Mouse (Mus musculus): ENCODE results near the gene Anks6. TPM values are rescaled to one million over a fixed set of nuclear protein-coding genes. Genes with fewer than 3 reads are reported as not detected.
A peak's percentile ranks its signal among the peaks of the same experiment; 100 is the strongest.
"Not testable (repeated sequence)": the region's sequence is repeated elsewhere in the genome, so short reads cannot be mapped to it uniquely, and the experiment has no call there.

Gene Anks6
- polyA plus RNA-seq, 1 experiment from 2014 or later: 2.9 TPM

DNA sequence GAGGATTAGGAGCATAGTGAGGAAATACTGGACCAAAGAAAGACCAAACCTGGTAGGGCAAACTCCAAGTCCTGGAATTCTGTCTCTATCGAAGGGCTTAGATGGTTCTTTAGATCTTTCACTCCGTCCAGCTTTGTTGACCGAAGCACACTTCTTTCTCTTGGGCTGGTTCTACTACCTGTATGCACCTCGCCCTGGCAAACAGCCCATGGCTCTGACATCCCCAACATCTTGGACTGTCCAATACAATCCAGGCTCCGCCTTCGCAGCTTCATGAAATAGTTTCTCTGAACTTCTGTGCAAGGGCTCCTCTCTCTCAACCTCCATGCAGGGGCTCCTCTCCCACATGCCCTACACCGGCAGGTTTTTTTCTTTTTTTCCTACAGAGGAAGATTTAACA, 26.6 kb upstream of the Anks6 start:
- ATAC-seq (replicated peaks; ENCODE audit: insufficient number of reproducible peaks, low FRiP score, low TSS enrichment, low read depth): no peak

DNA sequence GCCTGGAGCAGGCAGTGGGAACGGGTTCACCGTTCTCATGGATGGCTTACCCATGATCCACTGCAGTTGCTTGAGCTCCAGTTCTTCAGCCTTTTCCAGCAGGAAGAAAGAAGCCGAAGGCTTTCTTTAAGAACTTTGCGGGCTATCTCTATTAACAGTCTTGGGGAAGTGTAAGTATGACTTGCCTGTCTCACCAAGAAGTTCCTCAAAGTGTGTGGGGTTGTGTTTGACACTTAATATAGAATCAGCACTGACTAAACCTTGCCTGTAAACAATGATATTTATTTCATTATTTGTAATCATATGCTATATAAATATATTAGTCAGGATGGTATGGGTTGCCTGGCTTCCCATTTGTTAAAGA, 23.4 kb upstream of the Anks6 start:
- Histone ChIP-seq H3K9me3 (replicated peaks; ENCODE audit: control insufficient read depth, low read length) (no peaks in the 10 kb centered on the region), H3K9ac (replicated peaks; ENCODE audit: low read length) (no peak overlapping the region), H3K4me3 (ENCODE audit: low read depth, low read length) (no peak overlapping the region), H3K27ac (replicated peaks; ENCODE audit: low read depth, low read length) (no peak overlapping the region), H3K4me2 (ENCODE audit: low read depth, low read length) (no peak overlapping the region), H3K27me3 (ENCODE audit: control insufficient read depth, insufficient read depth, low read length) (no peaks in the 10 kb centered on the region), H3K4me1 (ENCODE audit: control insufficient read depth, insufficient read depth, low read length) (no peaks in the 10 kb centered on the region), H3K36me3 (replicated peaks; ENCODE audit: control insufficient read depth, insufficient read depth, low read depth, low read length) (no peaks in the 10 kb centered on the region)
- ATAC-seq (replicated peaks; ENCODE audit: insufficient number of reproducible peaks, low FRiP score, low TSS enrichment, low read depth) (no peak), DNase-seq (ENCODE audit: low spot score) (no peak)
- 93% methylated on average over 4 of the region's 4 CpGs for WGBS

More for the DNA sequence above, 26.6 kb upstream of the Anks6 start:
- 89% methylated on average over 7 of the region's 7 CpGs for WGBS
- Histone ChIP-seq H3K4me2 (ENCODE audit: low read depth, low read length) (no peak overlapping the region), H3K9ac (replicated peaks; ENCODE audit: low read length) (no peak overlapping the region), H3K27me3 (ENCODE audit: control insufficient read depth, insufficient read depth, low read length) (no peaks in the 10 kb centered on the region), H3K36me3 (replicated peaks; ENCODE audit: control insufficient read depth, insufficient read depth, low read depth, low read length) (no peaks in the 10 kb centered on the region), H3K4me3 (ENCODE audit: low read depth, low read length) (no peak overlapping the region), H3K9me3 (replicated peaks; ENCODE audit: control insufficient read depth, low read length) (no peaks in the 10 kb centered on the region), H3K4me1 (ENCODE audit: control insufficient read depth, insufficient read depth, low read length) (no peaks in the 10 kb centered on the region), H3K27ac (replicated peaks; ENCODE audit: low read depth, low read length) (no peak overlapping the region)
- DNase-seq (ENCODE audit: low spot score): no peak

DNA sequence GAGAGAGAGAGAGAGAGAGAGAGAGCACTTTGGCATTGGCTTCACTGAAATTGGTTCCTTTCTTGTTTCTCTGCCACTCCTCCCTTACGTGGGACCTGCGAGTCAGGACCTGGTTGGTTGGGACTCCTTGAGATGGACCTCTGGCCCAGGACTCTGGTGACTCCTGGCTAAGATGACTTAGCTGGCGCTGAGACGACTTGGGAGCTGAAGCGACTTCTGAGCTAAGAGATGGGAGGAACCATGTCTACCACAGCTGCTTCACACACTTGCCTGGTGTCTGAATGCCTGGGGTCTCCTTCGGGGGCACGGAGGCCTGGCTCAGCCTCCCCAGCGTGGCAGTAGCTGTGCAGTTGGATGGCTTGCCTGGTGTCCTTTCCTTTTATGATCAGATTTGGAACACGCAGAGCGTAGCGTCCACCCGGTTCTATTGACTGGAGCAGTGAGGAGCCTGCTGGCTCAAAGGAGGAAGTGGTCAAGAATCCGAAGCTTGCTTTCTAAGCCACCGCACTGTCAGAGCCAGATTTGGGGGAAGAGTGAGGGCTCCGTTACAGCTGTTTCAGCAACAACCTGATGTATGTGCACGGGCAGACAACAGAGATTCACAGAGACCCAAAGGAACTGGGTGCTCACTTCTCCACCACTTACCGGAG, 22.9 kb upstream of the Anks6 start:
- no peak overlapping the region for H3K4me2 ChIP-seq (ENCODE audit: low read depth, low read length)
- H3K9me3 ChIP-seq (replicated peaks; ENCODE audit: control insufficient read depth, low read length): no peaks in the 10 kb centered on the region
- DNase-seq (ENCODE audit: low spot score) (no peak), ATAC-seq (replicated peaks; ENCODE audit: insufficient number of reproducible peaks, low FRiP score, low TSS enrichment, low read depth) (no peak)
- H3K9ac ChIP-seq (replicated peaks; ENCODE audit: low read length): no peak overlapping the region
- 90% methylated on average over 17 of the region's 17 CpGs for WGBS
- H3K27ac ChIP-seq (replicated peaks; ENCODE audit: low read depth, low read length): no peak overlapping the region
- H3K27me3 ChIP-seq (ENCODE audit: control insufficient read depth, insufficient read depth, low read length): no peaks in the 10 kb centered on the region
- H3K4me3 ChIP-seq (ENCODE audit: low read depth, low read length): no peak overlapping the region
- H3K4me1 ChIP-seq (ENCODE audit: control insufficient read depth, insufficient read depth, low read length): no peaks in the 10 kb centered on the region
- H3K36me3 ChIP-seq (replicated peaks; ENCODE audit: control insufficient read depth, insufficient read depth, low read depth, low read length): no peaks in the 10 kb centered on the region

DNA sequence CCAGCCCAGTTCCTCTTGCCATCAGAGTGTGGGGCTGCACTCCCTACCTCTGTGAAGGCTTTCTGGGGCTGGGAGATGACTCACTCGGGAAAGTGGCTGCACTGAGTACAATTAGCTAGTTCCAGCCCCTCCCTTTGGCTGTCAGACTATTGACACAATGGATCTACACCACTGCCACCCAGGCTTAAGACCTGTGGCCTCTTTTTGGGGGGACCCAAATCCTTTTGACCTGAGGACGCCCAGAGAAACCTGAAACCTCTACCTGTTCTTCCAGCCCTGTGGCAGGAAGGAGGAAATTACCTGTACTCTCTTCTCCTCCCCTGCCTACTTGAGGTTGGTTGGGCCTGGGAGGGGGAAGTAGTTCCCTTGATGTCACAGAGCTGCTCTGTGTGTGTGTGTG, 17.8 kb upstream of the Anks6 start:
- Histone ChIP-seq H3K27ac (replicated peaks; ENCODE audit: low read depth, low read length) (no peak overlapping the region), H3K4me1 (ENCODE audit: control insufficient read depth, insufficient read depth, low read length) (no peaks in the 10 kb centered on the region), H3K9ac (replicated peaks; ENCODE audit: low read length) (no peak overlapping the region), H3K36me3 (replicated peaks; ENCODE audit: control insufficient read depth, insufficient read depth, low read depth, low read length) (no peaks in the 10 kb centered on the region), H3K4me3 (ENCODE audit: low read depth, low read length) (no peak overlapping the region), H3K27me3 (ENCODE audit: control insufficient read depth, insufficient read depth, low read length) (no peaks in the 10 kb centered on the region), H3K4me2 (ENCODE audit: low read depth, low read length) (no peak overlapping the region), H3K9me3 (replicated peaks; ENCODE audit: control insufficient read depth, low read length) (no peaks in the 10 kb centered on the region)
- 42% methylated on average over 2 of the region's 2 CpGs for WGBS
- no peak for ATAC-seq (replicated peaks; ENCODE audit: insufficient number of reproducible peaks, low FRiP score, low TSS enrichment, low read depth)
- no peak for DNase-seq (ENCODE audit: low spot score)

DNA sequence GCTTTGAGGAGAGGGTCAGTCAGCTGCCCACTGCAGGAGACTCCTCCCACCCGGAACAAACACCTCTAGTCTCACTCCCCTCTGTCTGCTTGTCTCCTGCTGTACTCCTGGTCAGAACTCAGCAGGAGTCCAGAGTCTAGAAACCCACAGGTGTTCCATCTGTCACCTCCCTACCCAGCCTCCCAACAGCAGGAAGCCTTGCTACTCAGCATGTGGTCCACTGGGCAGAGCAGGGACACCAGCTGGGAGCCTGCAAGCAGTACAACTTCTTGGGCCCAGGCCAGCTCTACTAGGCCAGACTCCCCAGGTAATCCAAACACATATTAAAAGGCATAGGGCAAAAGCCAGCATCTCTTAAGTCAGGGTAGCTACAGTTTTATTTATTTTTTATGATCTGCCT, 3.7 kb upstream of the Anks6 start:
- DNase-seq (ENCODE audit: low spot score) (no peak), ATAC-seq (replicated peaks; ENCODE audit: insufficient number of reproducible peaks, low FRiP score, low TSS enrichment, low read depth) (no peak)
- H3K27ac ChIP-seq (replicated peaks; ENCODE audit: low read depth, low read length): no peak overlapping the region
- no peak overlapping the region for H3K9ac ChIP-seq (replicated peaks; ENCODE audit: low read length)
- H3K4me1 ChIP-seq (ENCODE audit: control insufficient read depth, insufficient read depth, low read length): no peaks in the 10 kb centered on the region
- H3K36me3 ChIP-seq (replicated peaks; ENCODE audit: control insufficient read depth, insufficient read depth, low read depth, low read length): no peaks in the 10 kb centered on the region
- H3K9me3 ChIP-seq (replicated peaks; ENCODE audit: control insufficient read depth, low read length): no peaks in the 10 kb centered on the region
- H3K27me3 ChIP-seq (ENCODE audit: control insufficient read depth, insufficient read depth, low read length): no peaks in the 10 kb centered on the region
- no peak overlapping the region for H3K4me2 ChIP-seq (ENCODE audit: low read depth, low read length)
- H3K4me3 ChIP-seq (ENCODE audit: low read depth, low read length): no peak overlapping the region
- 0% methylated on average over 1 of the region's 1 CpGs for WGBS

DNA sequence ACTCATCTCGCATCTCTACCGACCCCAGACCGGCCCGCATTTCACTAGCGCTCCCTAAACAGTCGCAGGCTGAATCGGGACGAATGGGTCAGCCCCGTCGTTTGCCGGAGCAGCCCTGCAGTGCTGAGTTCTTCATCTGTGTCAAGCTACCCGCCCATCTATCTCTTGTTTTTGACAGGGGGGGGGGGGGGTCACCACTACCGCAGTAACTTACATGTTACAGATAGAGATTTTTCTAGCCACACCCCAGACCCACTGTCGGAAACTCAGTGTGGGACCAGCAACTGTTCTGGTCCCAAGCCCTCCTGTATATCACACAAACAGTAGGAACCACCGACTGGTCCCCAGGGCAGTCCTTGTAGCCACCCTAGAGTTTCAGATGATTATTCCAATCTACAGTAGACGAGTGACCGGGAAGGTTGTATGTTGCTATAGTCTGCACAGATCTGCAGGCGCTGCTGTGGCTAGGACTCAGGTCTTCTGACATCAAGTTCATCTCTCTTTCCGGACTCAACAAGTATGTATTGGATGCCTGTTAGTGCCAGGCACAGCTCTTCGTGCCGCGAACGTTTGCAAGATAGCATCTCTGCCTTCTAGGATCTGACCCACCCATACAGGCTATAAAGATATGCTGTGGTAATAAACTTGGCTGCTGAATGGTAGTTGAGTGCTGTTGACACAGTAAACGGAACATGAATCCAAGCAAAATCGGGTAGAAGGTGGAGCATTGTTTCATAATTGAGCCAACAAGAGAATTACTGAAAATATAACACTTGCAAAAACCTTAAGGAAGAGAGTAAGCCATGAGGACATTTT, 491 bp upstream of the Anks6 start:
- ATAC-seq (replicated peaks; ENCODE audit: insufficient number of reproducible peaks, low FRiP score, low TSS enrichment, low read depth) (0 out of 2 replicates have a peak, but pooled peaks have one; percentile 34), DNase-seq (ENCODE audit: low spot score) (no peak)
- Histone ChIP-seq H3K9ac (replicated peaks; ENCODE audit: low read length) (peak overlapping the region; percentile 81), H3K4me3 (ENCODE audit: low read depth, low read length) (peak overlapping the region; percentile 78), H3K27ac (replicated peaks; ENCODE audit: low read depth, low read length) (no peak overlapping the region), H3K4me1 (ENCODE audit: control insufficient read depth, insufficient read depth, low read length) (no peaks in the 10 kb centered on the region), H3K4me2 (ENCODE audit: low read depth, low read length) (peak overlapping the region; percentile 80), H3K27me3 (ENCODE audit: control insufficient read depth, insufficient read depth, low read length) (no peaks in the 10 kb centered on the region), H3K9me3 (replicated peaks; ENCODE audit: control insufficient read depth, low read length) (no peaks in the 10 kb centered on the region), H3K36me3 (replicated peaks; ENCODE audit: control insufficient read depth, insufficient read depth, low read depth, low read length) (no peaks in the 10 kb centered on the region)
- WGBS: 36% methylated on average over 25 of the region's 25 CpGs

DNA sequence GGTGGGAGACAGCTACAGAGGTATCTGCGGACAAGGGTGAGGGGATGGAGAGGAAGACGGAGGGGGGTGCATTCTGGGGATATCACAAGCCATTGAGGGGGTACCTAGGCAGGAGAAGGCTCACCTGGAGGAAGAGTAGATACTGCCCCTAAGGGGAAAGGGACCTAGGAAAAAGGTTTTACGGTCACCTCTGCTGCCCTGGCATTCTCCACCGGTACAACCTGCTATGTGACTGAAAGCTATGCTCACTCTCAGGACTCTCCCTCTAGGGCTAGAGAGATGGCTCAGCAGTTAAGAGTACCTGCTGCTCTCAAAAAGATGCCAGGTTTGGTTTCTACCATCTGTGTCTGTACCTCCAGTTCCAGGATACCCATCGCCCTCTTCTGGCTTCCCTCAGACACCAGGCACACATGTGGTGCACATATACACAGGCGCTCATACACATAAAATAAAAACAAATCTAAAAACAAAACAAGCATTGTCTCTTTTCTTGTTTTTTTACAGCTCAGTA, 1.6 kb downstream of the Anks6 start:
- Histone ChIP-seq H3K9ac (replicated peaks; ENCODE audit: low read length) (no peak overlapping the region), H3K4me2 (ENCODE audit: low read depth, low read length) (no peak overlapping the region), H3K36me3 (replicated peaks; ENCODE audit: control insufficient read depth, insufficient read depth, low read depth, low read length) (no peaks in the 10 kb centered on the region), H3K4me1 (ENCODE audit: control insufficient read depth, insufficient read depth, low read length) (no peaks in the 10 kb centered on the region), H3K4me3 (ENCODE audit: low read depth, low read length) (no peak overlapping the region), H3K27me3 (ENCODE audit: control insufficient read depth, insufficient read depth, low read length) (no peaks in the 10 kb centered on the region), H3K27ac (replicated peaks; ENCODE audit: low read depth, low read length) (no peak overlapping the region), H3K9me3 (replicated peaks; ENCODE audit: control insufficient read depth, low read length) (no peaks in the 10 kb centered on the region)
- ATAC-seq (replicated peaks; ENCODE audit: insufficient number of reproducible peaks, low FRiP score, low TSS enrichment, low read depth) (no peak), DNase-seq (ENCODE audit: low spot score) (no peak)
- 95% methylated on average over 6 of the region's 6 CpGs for WGBS

DNA sequence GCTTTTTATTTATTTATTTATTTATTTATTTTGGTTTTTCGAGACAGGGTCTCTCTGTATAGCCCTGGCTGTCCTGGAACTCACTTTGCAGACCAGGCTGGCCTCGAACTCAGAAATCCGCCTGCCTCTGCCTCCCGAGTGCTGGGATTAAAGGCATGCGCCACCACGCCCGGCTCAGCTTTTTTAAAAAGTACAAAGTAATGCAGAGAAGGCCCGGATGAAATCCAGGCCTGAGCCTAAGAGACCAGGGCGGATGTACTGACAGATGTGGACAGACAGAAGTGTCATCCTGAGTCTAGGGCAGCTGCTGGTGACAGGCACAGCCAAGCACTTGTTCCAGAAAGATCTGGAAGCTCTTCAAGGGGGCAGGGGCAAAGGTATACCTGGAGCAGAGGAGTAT, 2.1 kb downstream of the Anks6 start:
- not testable (repeated sequence) for H3K27ac ChIP-seq (replicated peaks; ENCODE audit: low read depth, low read length); H3K9me3 ChIP-seq (replicated peaks; ENCODE audit: control insufficient read depth, low read length); H3K9ac ChIP-seq (replicated peaks; ENCODE audit: low read length); H3K27me3 ChIP-seq (ENCODE audit: control insufficient read depth, insufficient read depth, low read length); ATAC-seq (replicated peaks; ENCODE audit: insufficient number of reproducible peaks, low FRiP score, low TSS enrichment, low read depth); DNase-seq (ENCODE audit: low spot score); H3K4me3 ChIP-seq (ENCODE audit: low read depth, low read length); H3K4me1 ChIP-seq (ENCODE audit: control insufficient read depth, insufficient read depth, low read length); H3K36me3 ChIP-seq (replicated peaks; ENCODE audit: control insufficient read depth, insufficient read depth, low read depth, low read length); H3K4me2 ChIP-seq (ENCODE audit: low read depth, low read length)
- WGBS: 99% methylated on average over 9 of the region's 9 CpGs

Data from embryonic facial prominence, embryonic 11.5 days (tissue).